Mouse (Mus musculus) midbrain, embryonic 16.5 days (tissue): ENCODE results near the gene Tnfrsf11a. TPM values are rescaled to one million over a fixed set of nuclear protein-coding genes. Genes with fewer than 3 reads are reported as not detected.
A peak's percentile ranks its signal among the peaks of the same experiment; 100 is the strongest.

ENCODE experiments used
- ATAC-seq: fragments of 200-750 bp; cut with Nextera tagmentation; 2 replicates; pipeline ENCODE4 v1.8.0; 2017; ENCODE audit warnings: moderate TSS enrichment
- H3K27ac ChIP-seq: fragments of 300-500 bp; sonication (generic); 2 replicates; pipeline ENCODE4 v1.5.1; 2014; ENCODE audit warnings: mild to moderate bottlenecking, low read length, mixed read lengths
- H3K27me3 ChIP-seq: fragments of 300-500 bp; sonication (generic); 2 replicates; pipeline ENCODE4 v1.6.1; 2014; ENCODE audit warnings: low read depth, low read length, mixed read lengths; ENCODE audit not compliant: control insufficient read depth, insufficient read depth
- H3K36me3 ChIP-seq: fragments of 300-500 bp; sonication (generic); 2 replicates; pipeline ENCODE4 v1.6.1; 2014; ENCODE audit warnings: mild to moderate bottlenecking, low read length, moderate library complexity, mixed read lengths; ENCODE audit not compliant: control insufficient read depth, insufficient read depth
- H3K4me1 ChIP-seq: fragments of 300-500 bp; sonication (generic); 2 replicates; pipeline ENCODE4 v1.6.1; 2014; ENCODE audit warnings: mild to moderate bottlenecking, low read length, mixed read lengths; ENCODE audit not compliant: control insufficient read depth, insufficient read depth
- H3K4me2 ChIP-seq: fragments of 300-500 bp; sonication (generic); 2 replicates; pipeline ENCODE4 v1.6.1; 2014; ENCODE audit warnings: mild to moderate bottlenecking, low read length, mixed read lengths
- H3K4me3 ChIP-seq: fragments of 300-500 bp; sonication (generic); 2 replicates; pipeline ENCODE4 v1.5.1; 2014; ENCODE audit warnings: low read depth, mild to moderate bottlenecking, low read length, moderate library complexity, mixed read lengths
- H3K9ac ChIP-seq: fragments of 300-500 bp; sonication (generic); 2 replicates; pipeline ENCODE4 v1.6.1; 2014; ENCODE audit warnings: low read depth, low read length, mixed read lengths
- H3K9me3 ChIP-seq: fragments of 300-500 bp; sonication (generic); replicated peaks from 2 replicates; pipeline ENCODE4 v1.6.1; 2014; ENCODE audit warnings: mild to moderate bottlenecking, low read length, mixed read lengths; ENCODE audit not compliant: control insufficient read depth, poor library complexity, severe bottlenecking
- WGBS: fragments of 180-500 bp; shearing (Covaris S2); extraction: QIAGEN DNeasy Blood & Tissue Kit; methylation state at CpG from one replicate; pipeline ENCODE4 v1.1.7; 2014; 5-methylcytosine and 5-hydroxymethylcytosine counted together
- polyA plus RNA-seq: library from polyadenylated mRNA; unstranded; fragments of >200 nt; fragmentation: Nextera tagmentation; extraction: Ambion mirVana; gene quantifications from 2 replicates; pipeline ENCODE4 v1.2.1, GENCODE M21; 2015

Gene Tnfrsf11a
- polyA plus RNA-seq, 1 experiment from 2014 or later = 0.43 TPM

DNA sequence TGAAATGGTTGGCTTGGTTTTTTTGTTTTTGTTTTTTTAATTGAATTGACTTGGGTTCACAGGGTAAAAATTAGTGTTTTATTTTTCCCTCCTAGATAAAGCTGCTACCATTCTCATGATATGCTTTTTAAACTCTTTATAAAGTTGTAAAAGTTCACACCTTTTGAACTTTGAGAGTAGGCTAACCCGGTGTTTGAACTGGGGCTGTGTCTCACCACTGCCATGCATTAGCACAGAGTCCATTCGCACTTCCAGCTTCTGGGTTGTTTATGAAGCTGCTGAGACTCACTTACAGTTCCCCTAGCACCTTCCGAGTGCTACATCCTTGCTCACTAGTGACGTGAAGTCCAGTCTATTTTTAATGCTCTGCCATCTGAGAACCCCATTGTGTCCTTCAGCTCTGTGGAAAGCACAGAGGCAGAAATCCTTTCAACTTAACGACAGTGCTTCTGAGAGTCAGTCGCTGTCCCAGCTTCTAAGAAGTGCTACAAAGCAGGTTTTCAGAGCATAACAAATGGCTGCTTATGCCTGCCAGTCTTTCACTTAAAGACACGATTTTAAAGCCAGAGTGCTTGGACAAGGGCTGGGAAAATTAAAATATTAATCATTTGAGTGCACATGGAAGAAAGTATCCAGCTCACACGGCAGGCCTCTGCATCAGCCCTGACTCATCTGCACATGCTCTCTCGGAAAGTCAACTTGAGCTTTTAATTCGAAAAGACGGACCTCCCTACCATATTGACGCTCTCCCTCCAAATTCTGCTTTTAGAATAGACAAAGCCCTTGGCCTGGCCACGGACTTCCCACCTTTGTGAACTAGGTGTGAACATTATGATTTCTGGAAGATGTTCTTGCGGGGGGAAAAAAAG lies 34.1 kb downstream of the Tnfrsf11a start:
- peak; percentile 71; the same call in 1 of the 2 replicates for ATAC-seq
- no peaks in the 10 kb centered on the region for H3K36me3 ChIP-seq

DNA sequence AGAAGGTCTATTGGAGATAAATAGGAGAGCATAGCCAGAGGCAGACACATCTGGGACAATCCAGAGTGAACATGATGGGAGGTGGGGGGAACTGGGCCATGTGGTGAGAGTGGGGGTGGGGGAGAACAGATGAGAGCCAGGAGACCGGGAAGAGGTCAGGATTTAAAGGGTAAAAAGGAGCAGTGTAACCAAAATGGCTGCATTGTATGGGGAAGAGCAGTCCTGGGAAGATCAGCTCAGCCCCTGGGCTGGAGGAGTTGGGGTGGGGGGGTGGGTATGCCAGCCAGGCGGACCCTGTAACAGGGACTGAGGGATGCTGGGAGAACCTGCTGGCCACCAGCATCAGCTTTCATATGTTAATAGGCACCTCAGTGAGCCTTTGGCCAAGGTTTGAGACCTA lies 34.8 kb downstream of the Tnfrsf11a start:
- peak; percentile 64 for ATAC-seq
- Histone ChIP-seq H3K4me3 (no peak overlapping the region), H3K9me3 (no peaks in the 10 kb centered on the region), H3K27ac (0 out of 2 replicates have a peak overlapping the region, but pooled peaks have one; percentile 34), H3K27me3 (no peaks in the 10 kb centered on the region), H3K9ac (no peak overlapping the region), H3K4me1 (no peaks in the 10 kb centered on the region), H3K4me2 (no peak overlapping the region), H3K36me3 (no peaks in the 10 kb centered on the region)
- WGBS = 36% methylated on average over 2 of the region's 2 CpGs

More for the DNA sequence above, 34.1 kb downstream of the Tnfrsf11a start:
- no peak overlapping the region for H3K4me3 ChIP-seq
- H3K9ac ChIP-seq = no peak overlapping the region
- no peak overlapping the region for H3K4me2 ChIP-seq
- 0 out of 2 replicates have a peak overlapping the region, but pooled peaks have one; percentile 34 for H3K27ac ChIP-seq
- WGBS = 42% methylated on average over 14 of the region's 14 CpGs
- no peaks in the 10 kb centered on the region for H3K9me3 ChIP-seq
- no peaks in the 10 kb centered on the region for H3K4me1 ChIP-seq
- H3K27me3 ChIP-seq = no peaks in the 10 kb centered on the region

DNA sequence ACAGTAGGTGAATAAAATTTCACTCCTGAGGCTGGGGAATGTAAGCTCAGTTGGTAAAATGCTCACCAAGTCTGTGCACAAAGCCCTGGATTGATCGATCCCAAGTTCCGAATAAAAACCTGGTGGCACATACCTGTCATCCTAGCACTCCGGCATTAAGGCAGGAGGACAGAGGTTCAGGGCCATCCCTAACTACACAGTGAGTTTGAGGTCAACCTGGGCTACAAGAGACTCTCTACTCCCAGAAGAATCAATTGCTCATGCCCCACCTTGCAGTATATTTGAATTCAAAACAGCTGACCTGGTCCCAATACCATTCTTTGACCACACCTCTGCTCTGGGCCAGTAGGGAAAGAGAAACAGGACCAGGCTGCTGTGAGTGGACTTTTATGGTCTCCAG lies 35.2 kb downstream of the Tnfrsf11a start:
- Histone ChIP-seq H3K4me3 (no peak overlapping the region), H3K9ac (no peak overlapping the region), H3K4me1 (no peaks in the 10 kb centered on the region), H3K36me3 (no peaks in the 10 kb centered on the region), H3K27ac (no peak overlapping the region), H3K9me3 (no peaks in the 10 kb centered on the region), H3K27me3 (no peaks in the 10 kb centered on the region), H3K4me2 (no peak overlapping the region)
- no peak for ATAC-seq
- 89% methylated on average over 3 of the region's 3 CpGs for WGBS

DNA sequence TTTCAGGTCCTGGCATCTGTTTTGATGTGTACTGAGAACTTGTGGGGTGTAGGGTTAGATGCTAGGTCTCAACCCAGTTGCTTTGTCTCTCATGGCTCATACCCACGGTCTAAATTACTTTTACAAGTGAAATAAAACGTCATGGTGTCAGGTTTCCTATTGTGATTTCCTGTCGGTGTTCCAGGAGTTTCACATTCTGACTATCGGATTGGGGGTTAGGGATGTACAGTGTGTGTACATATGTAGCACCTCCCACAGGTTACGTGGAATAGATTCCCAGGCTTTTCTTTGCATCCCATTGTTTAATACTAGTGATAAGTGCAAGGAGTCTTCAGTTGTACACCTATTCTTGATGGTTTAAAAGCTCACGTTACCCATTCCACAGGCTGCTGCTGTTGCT lies 38.5 kb downstream of the Tnfrsf11a start:
- no peaks in the 10 kb centered on the region for H3K4me1 ChIP-seq
- H3K4me2 ChIP-seq = no peak overlapping the region
- 50% methylated on average over 6 of the region's 6 CpGs for WGBS
- no peaks in the 10 kb centered on the region for H3K9me3 ChIP-seq
- no peak overlapping the region for H3K4me3 ChIP-seq
- no peak overlapping the region for H3K27ac ChIP-seq
- no peaks in the 10 kb centered on the region for H3K27me3 ChIP-seq
- no peaks in the 10 kb centered on the region for H3K36me3 ChIP-seq
- no peak for ATAC-seq
- H3K9ac ChIP-seq = no peak overlapping the region

DNA sequence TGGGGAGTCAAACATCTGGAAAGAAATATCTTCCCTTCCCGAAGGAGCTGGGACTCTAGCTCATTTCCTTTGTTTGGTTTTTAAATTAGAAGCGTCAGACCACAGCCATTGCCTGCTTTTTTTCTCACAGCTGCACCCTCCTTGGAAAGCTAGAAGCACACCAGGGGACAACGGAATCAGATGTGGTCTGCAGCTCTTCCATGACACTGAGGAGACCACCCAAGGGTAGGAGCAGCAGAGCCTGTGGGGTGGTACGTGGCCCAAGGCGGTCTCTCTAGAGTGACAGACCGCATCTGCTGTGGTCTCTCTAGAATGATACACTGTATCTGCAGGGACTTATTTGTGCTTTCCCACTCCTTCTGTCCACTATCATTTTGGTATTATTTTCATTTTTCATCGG lies 39.2 kb downstream of the Tnfrsf11a start:
- Histone ChIP-seq H3K9me3 (no peaks in the 10 kb centered on the region), H3K27ac (no peak overlapping the region), H3K27me3 (no peaks in the 10 kb centered on the region), H3K36me3 (no peaks in the 10 kb centered on the region), H3K4me1 (no peaks in the 10 kb centered on the region), H3K4me2 (no peak overlapping the region), H3K4me3 (no peak overlapping the region), H3K9ac (no peak overlapping the region)
- no peak for ATAC-seq
- 64% methylated on average over 7 of the region's 7 CpGs for WGBS

DNA sequence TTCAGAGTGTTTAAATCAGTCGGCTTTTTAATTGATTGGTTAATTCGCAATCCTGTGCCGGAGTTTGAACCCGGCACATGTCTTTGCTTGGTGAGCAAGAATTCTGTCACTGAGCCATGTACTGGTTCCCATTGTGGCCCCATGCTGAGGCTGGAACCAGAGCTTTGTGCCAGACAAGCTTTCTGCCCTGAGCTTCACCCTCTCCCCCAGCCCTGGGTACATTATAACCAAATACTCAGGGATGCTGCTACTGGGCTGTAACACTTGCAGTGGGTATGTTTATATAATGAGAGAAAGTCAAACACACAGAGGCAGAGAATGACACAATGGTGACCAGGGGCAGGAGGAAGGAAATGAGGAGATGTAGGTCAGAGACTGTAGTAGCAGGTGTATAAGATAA lies 43.8 kb downstream of the Tnfrsf11a start:
- H3K4me1 ChIP-seq = no peaks in the 10 kb centered on the region
- H3K27ac ChIP-seq = no peak overlapping the region
- 93% methylated on average over 4 of the region's 4 CpGs for whole genome bisulfite sequencing
- H3K4me3 ChIP-seq = no peak overlapping the region
- no peak for ATAC-seq
- no peaks in the 10 kb centered on the region for H3K36me3 ChIP-seq
- H3K27me3 ChIP-seq = no peaks in the 10 kb centered on the region
- H3K4me2 ChIP-seq = no peak overlapping the region
- H3K9me3 ChIP-seq = no peaks in the 10 kb centered on the region
- H3K9ac ChIP-seq = no peak overlapping the region

DNA sequence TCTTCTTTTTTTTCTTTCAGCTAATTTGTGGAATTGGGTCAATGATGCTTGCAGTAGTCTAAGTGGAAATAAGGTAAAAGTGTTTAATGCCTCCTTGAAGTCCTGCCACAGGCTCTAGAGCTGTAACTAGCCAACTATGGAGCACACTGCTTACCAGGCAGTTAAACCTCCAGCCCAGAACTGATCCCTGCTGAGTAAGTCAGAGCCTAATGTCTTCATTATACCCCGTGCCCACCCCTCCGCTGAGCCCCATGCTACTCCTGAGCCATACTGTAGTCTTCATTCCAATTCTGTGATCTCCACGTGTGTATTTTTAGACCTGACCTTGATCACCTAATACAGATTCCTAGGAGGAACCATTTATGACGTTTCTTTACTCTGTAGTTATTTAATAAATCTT lies 44.5 kb downstream of the Tnfrsf11a start:
- no peak overlapping the region for H3K27ac ChIP-seq
- H3K4me2 ChIP-seq = no peak overlapping the region
- ATAC-seq = no peak
- no peaks in the 10 kb centered on the region for H3K4me1 ChIP-seq
- no peak overlapping the region for H3K9ac ChIP-seq
- H3K36me3 ChIP-seq = no peaks in the 10 kb centered on the region
- H3K4me3 ChIP-seq = no peak overlapping the region
- H3K9me3 ChIP-seq = no peaks in the 10 kb centered on the region
- WGBS = 64% methylated on average over 4 of the region's 4 CpGs
- no peaks in the 10 kb centered on the region for H3K27me3 ChIP-seq

DNA sequence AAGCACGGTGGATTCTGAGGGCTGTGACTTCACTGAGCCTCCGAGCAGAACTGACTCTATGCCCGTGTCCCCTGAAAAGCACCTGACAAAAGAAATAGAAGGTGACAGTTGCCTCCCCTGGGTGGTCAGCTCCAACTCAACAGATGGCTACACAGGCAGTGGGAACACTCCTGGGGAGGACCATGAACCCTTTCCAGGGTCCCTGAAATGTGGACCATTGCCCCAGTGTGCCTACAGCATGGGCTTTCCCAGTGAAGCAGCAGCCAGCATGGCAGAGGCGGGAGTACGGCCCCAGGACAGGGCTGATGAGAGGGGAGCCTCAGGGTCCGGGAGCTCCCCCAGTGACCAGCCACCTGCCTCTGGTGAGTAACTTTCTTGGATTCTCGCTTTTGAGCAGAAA lies 46.9 kb downstream of the Tnfrsf11a start:
- WGBS = 90% methylated on average over 7 of the region's 7 CpGs
- Histone ChIP-seq H3K9me3 (no peaks in the 10 kb centered on the region), H3K9ac (no peak overlapping the region), H3K27ac (no peak overlapping the region), H3K4me1 (no peaks in the 10 kb centered on the region), H3K4me3 (no peak overlapping the region), H3K27me3 (no peaks in the 10 kb centered on the region), H3K36me3 (no peaks in the 10 kb centered on the region), H3K4me2 (no peak overlapping the region)
- ATAC-seq = no peak

DNA sequence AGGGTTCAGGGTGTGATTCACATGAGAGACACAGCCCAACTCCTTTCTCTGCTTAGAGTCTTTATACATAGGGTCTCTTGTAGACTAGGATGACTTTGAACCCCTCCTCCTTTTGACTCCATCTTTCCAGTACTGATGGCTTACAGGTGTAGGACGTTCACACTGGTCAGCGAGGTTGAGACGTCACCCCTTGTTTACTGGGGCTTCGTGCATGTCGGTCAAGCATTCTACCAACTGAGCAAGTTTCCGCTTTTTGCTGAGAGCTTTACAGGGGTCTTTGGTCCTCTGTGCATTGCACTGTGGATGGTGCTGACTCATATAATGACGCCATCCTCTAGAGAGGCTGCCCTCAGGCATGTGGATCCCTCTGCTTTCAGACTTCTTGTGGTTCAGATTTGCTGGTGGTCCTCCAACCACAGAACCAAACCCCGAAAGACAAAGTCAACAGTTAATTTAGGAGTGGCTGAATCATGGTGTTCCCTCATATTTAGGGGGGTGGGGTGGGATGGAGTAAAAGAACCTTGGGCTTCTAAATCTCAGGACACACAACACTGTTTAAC lies 47.3 kb downstream of the Tnfrsf11a start:
- Histone ChIP-seq H3K27ac (no peak overlapping the region), H3K4me3 (no peak overlapping the region)
- WGBS = 90% methylated on average over 8 of the region's 8 CpGs

More for the DNA sequence above, 47.3 kb downstream of the Tnfrsf11a start:
- Histone ChIP-seq H3K9me3 (no peaks in the 10 kb centered on the region), H3K9ac (no peak overlapping the region), H3K36me3 (no peaks in the 10 kb centered on the region), H3K4me2 (no peak overlapping the region), H3K27me3 (no peaks in the 10 kb centered on the region), H3K4me1 (no peaks in the 10 kb centered on the region)
- ATAC-seq = no peak
